ENCODE assay signal across 26 mouse cellular contexts in genomic region chr15:79445786-79446654, GRCm38 (mm10). TPM values are rescaled to one million over a fixed set of nuclear protein-coding genes. Genes with fewer than 3 reads are reported as not detected.
A peak's percentile ranks its signal among the peaks of the same experiment; 100 is the strongest.
DNase-seq lines count a peak whose midpoint lies in the region; ATAC-seq and TF ChIP-seq lines count a peak whose summit lies in the region.
"Had no signal": no experiment of that assay in that cellular context is flagged by ENCODE, and none has a peak within 500 bp of the region (broad histone marks: within the 10 kb centered on the region; RNA-seq: fewer than 3 reads in every experiment).

No protein-coding gene starts in this region.

- no peaks in the 10 kb centered on the region for H3K36me3 ChIP-seq in midbrain, embryonic 14.5 days (ENCODE audit: control insufficient read depth, insufficient read depth, low read length)
- H3K36me3 ChIP-seq: embryonic facial prominence, embryonic 15.5 days; forebrain, embryonic 10.5 days; midbrain, embryonic 12.5 days; neural tube, embryonic 13.5 days; stomach, embryonic 15.5 days had no signal

- H3K9me3 ChIP-seq in midbrain, embryonic 14.5 days (ENCODE audit: control insufficient read depth, low read length) = no peaks in the 10 kb centered on the region
- H3K9me3 ChIP-seq: embryonic facial prominence, embryonic 15.5 days; forebrain, embryonic 10.5 days; midbrain, embryonic 12.5 days; neural tube, embryonic 13.5 days; stomach, embryonic 15.5 days had no signal

- TF ChIP-seq POLR2A in bone marrow, adult 2 months (IDR thresholded peaks at IDR 0.05; ENCODE audit: borderline replicate concordance, control insufficient read depth, low read depth, low read length) = no peak

- peak overlapping the region; percentile 62 for H3K27ac ChIP-seq in bone marrow, adult 2 months (ENCODE audit: control insufficient read depth, insufficient read depth, low read depth, low read length, poor library complexity)
- H3K27ac ChIP-seq in midbrain, embryonic 14.5 days (replicated peaks; ENCODE audit: low read depth, low read length) = no peak overlapping the region
- H3K27ac ChIP-seq: embryonic facial prominence, embryonic 15.5 days; forebrain, embryonic 10.5 days; kidney, postnatal 0 days; midbrain, embryonic 12.5 days; neural tube, embryonic 13.5 days; stomach, embryonic 15.5 days had no signal

- TF ChIP-seq CTCF in bone marrow, adult 2 months (IDR thresholded peaks at IDR 0.05; ENCODE audit: control insufficient read depth, insufficient read depth, low read length) = no peak

- no peak overlapping the region for H3K4me3 ChIP-seq in bone marrow, adult 2 months (replicated peaks; ENCODE audit: control insufficient read depth, low read depth, low read length)
- no peak overlapping the region for H3K4me3 ChIP-seq in midbrain, embryonic 14.5 days (replicated peaks; ENCODE audit: low read depth, low read length)
- H3K4me3 ChIP-seq: embryonic facial prominence, embryonic 15.5 days; forebrain, embryonic 10.5 days; midbrain, embryonic 12.5 days; neural tube, embryonic 13.5 days; stomach, embryonic 15.5 days had no signal

- DNase-seq in heart, adult 18-20 months = peak; percentile 48 to 60
- no peak for DNase-seq in heart, postnatal 14 days
- DNase-seq in A20 (ENCODE audit: low read depth, low spot score) = peak; percentile 37
- DNase-seq in midbrain, embryonic 14.5 days = no peak
- no peak for DNase-seq in layer of hippocampus, adult 8-10 months (ENCODE audit: low spot score in 2 of 2)
- DNase-seq: adrenal gland, postnatal 14 days; cerebellum, adult 18-20 months; cerebellum, postnatal 36 days; forebrain, postnatal 0 days; kidney, adult 18-20 months; layer of hippocampus, postnatal 36 days; lung, adult 2 months; spleen, adult 18-20 months; thymus, adult 2 months had no signal

- no peaks in the 10 kb centered on the region; the same call in 1 of the 2 replicates for H3K4me1 ChIP-seq in bone marrow, adult 2 months (ENCODE audit: control insufficient read depth, insufficient read depth, low read length)
- H3K4me1 ChIP-seq in midbrain, embryonic 14.5 days (ENCODE audit: control insufficient read depth, insufficient read depth, low read length) = peaks cover 8% of the 10 kb centered on the region

- no peak overlapping the region for H3K9ac ChIP-seq in midbrain, embryonic 14.5 days (replicated peaks; ENCODE audit: low read length)
- H3K9ac ChIP-seq: embryonic facial prominence, embryonic 15.5 days; forebrain, postnatal 0 days; midbrain, embryonic 12.5 days; neural tube, embryonic 13.5 days; stomach, embryonic 15.5 days had no signal

- intact Hi-C loops in heart, postnatal 14 days (cut with DNase I) = no loop called here

- no peaks in the 10 kb centered on the region for H3K27me3 ChIP-seq in midbrain, embryonic 14.5 days (ENCODE audit: control insufficient read depth, insufficient read depth, low read length)
- H3K27me3 ChIP-seq: embryonic facial prominence, embryonic 15.5 days; neural tube, embryonic 13.5 days; stomach, embryonic 15.5 days had no signal

- WGBS in bone marrow, adult 2 months = 44% methylated on average over 8 of the region's 8 CpGs
- WGBS in midbrain, embryonic 14.5 days = 86% methylated on average over 8 of the region's 8 CpGs

- no peak overlapping the region for H3K4me2 ChIP-seq in midbrain, embryonic 14.5 days (ENCODE audit: low read length)
- H3K4me2 ChIP-seq: embryonic facial prominence, embryonic 15.5 days; liver, embryonic 11.5 days; midbrain, embryonic 12.5 days; neural tube, embryonic 13.5 days; stomach, embryonic 15.5 days had no signal

- ATAC-seq in monocyte, adult 5-6 weeks (replicated peaks; ENCODE audit: insufficient number of reproducible peaks, low FRiP score, low TSS enrichment, poor library complexity, severe bottlenecking) = peak; percentile 74
- ATAC-seq in midbrain, embryonic 14.5 days (ENCODE audit: low FRiP score, low TSS enrichment) = no peak
- ATAC-seq: forebrain, postnatal 0 days; hindbrain, embryonic 16.5 days had no signal

RNA-seq across cellular contexts. Expression of gene Csnk1e, which starts 9.3 kb away (rescaled TPM):
- total RNA-seq in heart, adult 18-20 months (2021) = 10 to 100 TPM; 40.2 to 44.3 TPM
- total RNA-seq in heart, postnatal 14 days (2021) = 10 to 100 TPM; 62.3 to 67.3 TPM
- 12.3 and 34.2 TPM in 2 replicates for polyA plus RNA-seq in bone marrow, adult 2 months (2011; ENCODE audit: insufficient read depth, insufficient read length, low replicate concordance, missing spikeins)
- total RNA-seq in monocyte, adult 5-6 weeks (2017) = 40.4 to 66.9 TPM (median 49.9 TPM) in 3 replicates
- polyA plus RNA-seq in midbrain, embryonic 14.5 days (2014; fragmentation: Nextera tagmentation; extraction: Ambion mirVana) = 225 and 226 TPM in 2 replicates
- total RNA-seq in layer of hippocampus, adult 8-10 months (2022) = 100 to 1,000 TPM; 112 to 137 (median 123) TPM

RNA-seq across cellular contexts. Expression of gene Tmem184b, which starts 42.7 kb away (rescaled TPM):
- 10 to 100 TPM; 34.8 to 36.7 TPM for total RNA-seq in heart, adult 18-20 months (2021)
- 10 to 100 TPM; 52.8 to 55.6 TPM for total RNA-seq in heart, postnatal 14 days (2021)
- 4.9 and 19.1 TPM in 2 replicates for polyA plus RNA-seq in bone marrow, adult 2 months (2011; ENCODE audit: insufficient read depth, insufficient read length, low replicate concordance, missing spikeins)
- total RNA-seq in monocyte, adult 5-6 weeks (2017) = 10.6 to 25.9 TPM (median 19.9 TPM) in 3 replicates
- polyA plus RNA-seq in midbrain, embryonic 14.5 days (2014; fragmentation: Nextera tagmentation; extraction: Ambion mirVana) = 32.2 and 36.6 TPM in 2 replicates
- total RNA-seq in layer of hippocampus, adult 8-10 months (2022) = 10 to 100 TPM; 52.5 to 66.5 (median 57.2) TPM

RNA-seq across cellular contexts. Expression of gene Kcnj4, which starts 59.0 kb away (rescaled TPM):
- 1 to 10 TPM; 1.4 to 1.5 TPM for total RNA-seq in heart, adult 18-20 months (2021)
- total RNA-seq in heart, postnatal 14 days (2021) = under 1 TPM; 0.10 to 0.33 TPM
- 2.1 TPM in 1 of 2 replicates, not detected in the other for polyA plus RNA-seq in bone marrow, adult 2 months (2011; ENCODE audit: insufficient read depth, insufficient read length, low replicate concordance, missing spikeins)
- total RNA-seq in monocyte, adult 5-6 weeks (2017) = not detected in 3 replicates
- polyA plus RNA-seq in midbrain, embryonic 14.5 days (2014; fragmentation: Nextera tagmentation; extraction: Ambion mirVana) = 0.23 TPM in 1 of 2 replicates, not detected in the other
- total RNA-seq in layer of hippocampus, adult 8-10 months (2022) = 10 to 100 TPM; 81.3 to 98.0 (median 88.7) TPM
- total RNA-seq: gastrocnemius, postnatal 36 days; hematopoietic stem cell, adult 5-6 weeks had no signal
- polyA plus RNA-seq: forebrain, embryonic 10.5 days; hindbrain, embryonic 16.5 days; liver, embryonic 11.5 days; lung, adult 2 months; midbrain, embryonic 12.5 days; neural tube, embryonic 13.5 days; stomach, embryonic 15.5 days; thymus, adult 2 months had no signal

Comparison
In these comparisons a context has a peak if more than half of its experiments do, and no peak if none do; other contexts are left out.
1. DNase-seq: peak in heart, adult 18-20 months (2 of 2) and A20 (single experiment); none in heart, postnatal 14 days (0 of 2), midbrain, embryonic 14.5 days (single experiment) and layer of hippocampus, adult 8-10 months (0 of 2).
2. RNA of gene Kcnj4, which starts 59.0 kb away (total RNA-seq): 81.3 to 98.0 TPM in layer of hippocampus, adult 8-10 months; 1.4 to 1.5 TPM in heart, adult 18-20 months, 0.10 to 0.33 TPM in heart, postnatal 14 days and not detected in monocyte, adult 5-6 weeks; every median in the first group is over 10 times any median in the second.